Mouse (Mus musculus) neutrophil, adult 5-6 weeks (primary cell): Measurements from ENCODE around the gene Etnk1. TPM values are rescaled to one million over a fixed set of nuclear protein-coding genes. Genes with fewer than 3 reads are reported as not detected.
"Not testable (repeated sequence)": the region's sequence is repeated elsewhere in the genome, so short reads cannot be mapped to it uniquely, and the experiment has no call there.

Experiments
- ATAC-seq: fragments of 151-379, 151-347 bp; 2 replicates; pipeline ENCODE4 v1.8.0; 2017; ENCODE audit warnings: mild to moderate bottlenecking, moderate TSS enrichment; ENCODE audit not compliant: insufficient number of reproducible peaks, poor library complexity, low FRiP score, severe bottlenecking; ENCODE audit errors: extremely low read depth
- total RNA-seq: library from RNA; stranded (forward); fragments of 200-1000 nt; gene quantifications from 2 replicates; pipeline ENCODE4 v1.2.3, GENCODE M21; 2017

The Etnk1 gene
- total RNA-seq, 1 experiment from 2014 or later = 208 TPM

DNA sequence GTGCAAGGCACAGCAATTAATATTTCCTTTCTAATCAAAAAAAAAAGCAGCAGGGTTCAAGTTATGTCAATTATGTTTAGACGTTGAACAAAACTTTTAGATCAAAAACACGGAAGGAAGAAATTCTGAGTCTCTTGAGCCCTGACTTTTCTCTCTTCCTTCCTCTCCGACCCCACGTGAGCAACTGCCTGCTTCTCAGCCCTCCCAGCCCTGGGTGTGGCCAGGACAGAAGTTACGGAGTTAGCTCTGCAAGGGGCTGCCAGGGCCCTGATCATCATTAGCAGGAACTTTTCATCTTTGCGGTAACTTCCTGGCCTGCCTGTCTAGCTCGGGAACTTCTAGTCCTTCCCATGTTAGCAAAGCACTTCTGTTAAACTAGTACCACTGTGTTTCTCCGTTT is 20.3 kb upstream of the Etnk1 start:
- ATAC-seq = peak; percentile 71

DNA sequence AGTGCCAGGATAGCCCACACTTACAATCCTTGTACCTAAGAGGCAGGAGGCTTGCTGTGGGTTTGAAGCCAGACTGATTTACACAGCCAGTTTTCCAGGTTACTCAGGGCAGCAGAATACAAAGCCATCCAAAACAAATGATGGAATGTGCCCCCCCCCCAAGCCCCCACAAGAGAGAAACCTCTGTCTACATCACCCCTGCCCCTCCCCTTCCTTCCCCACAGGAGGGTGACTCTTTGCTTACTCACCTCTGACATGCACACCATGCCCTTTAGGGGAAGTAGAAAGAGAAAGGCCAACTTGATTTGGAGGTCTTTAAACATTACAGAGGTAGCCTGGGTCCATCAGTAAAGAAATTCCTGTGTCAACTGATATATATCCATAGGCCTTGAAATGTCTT is 18.2 kb upstream of the Etnk1 start:
- ATAC-seq = peak; percentile 38; the same call in 1 of the 2 replicates

DNA sequence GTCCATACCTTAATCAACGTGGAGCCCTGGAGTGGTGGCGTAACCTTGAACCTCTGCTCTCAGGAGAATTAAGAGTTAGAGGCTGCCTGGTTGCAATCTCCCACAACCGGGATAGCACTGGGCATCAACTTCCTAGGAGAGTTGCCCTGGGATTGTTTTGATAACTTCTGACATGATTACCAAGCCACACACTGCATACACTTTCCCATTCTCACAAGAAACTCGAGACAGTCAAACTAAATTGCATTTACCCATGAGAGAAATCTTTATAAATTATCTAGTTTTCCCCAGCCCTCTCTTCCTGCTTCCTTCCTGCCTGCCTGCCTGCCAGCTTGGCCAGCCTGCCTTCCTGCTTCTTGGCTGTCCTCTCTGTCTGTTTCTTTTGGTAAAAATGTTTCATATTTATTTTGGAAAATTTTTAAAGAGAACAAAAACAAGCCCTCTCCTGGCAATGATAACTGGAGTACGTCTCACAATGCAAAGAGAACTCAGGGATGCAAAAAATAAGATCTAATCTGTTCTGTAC is 17.2 kb upstream of the Etnk1 start:
- no peak for ATAC-seq

DNA sequence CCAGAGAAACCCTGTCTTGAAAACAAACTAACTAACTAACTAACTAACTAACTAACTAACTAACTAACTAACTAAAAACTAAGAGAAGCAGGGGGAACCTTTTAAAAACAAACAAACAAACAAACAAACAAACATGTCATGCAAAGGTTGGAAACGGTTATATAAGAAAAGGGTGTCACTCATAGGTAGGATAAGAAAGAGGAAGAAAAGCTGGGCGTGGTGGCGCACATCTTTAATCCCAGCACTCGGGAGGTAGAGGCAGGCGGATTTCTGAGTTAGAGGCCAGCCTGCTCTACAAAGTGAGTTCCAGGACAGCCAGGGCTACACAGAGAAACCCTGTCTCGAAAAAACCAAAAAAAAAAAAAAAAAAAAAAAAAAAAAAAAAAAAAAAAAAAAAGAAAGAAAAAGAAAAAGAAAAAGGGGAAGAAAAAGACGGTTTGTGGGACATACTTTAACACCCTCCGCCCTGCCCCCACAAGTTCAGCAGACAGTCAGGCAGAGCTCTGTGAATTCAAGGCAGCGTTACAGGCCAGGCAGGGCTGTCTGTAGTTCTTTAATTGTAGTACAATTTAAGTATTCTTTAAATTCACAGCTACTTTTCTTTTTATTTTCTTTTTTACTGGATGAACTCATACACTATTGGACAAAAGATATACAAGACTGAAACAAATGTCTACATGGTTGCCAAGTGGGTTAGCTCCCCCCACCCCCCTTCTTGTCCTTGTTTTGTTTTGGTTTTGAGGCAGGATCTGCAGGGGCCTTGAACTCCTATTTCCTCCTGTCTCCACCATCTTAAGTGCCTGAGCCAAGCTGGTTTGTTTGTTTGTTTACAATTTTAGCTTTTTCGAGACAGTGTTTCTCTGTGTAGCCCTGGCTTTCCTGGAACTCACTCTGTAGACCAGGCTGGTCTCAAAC is 15.7 kb upstream of the Etnk1 start:
- ATAC-seq = not testable (repeated sequence)

DNA sequence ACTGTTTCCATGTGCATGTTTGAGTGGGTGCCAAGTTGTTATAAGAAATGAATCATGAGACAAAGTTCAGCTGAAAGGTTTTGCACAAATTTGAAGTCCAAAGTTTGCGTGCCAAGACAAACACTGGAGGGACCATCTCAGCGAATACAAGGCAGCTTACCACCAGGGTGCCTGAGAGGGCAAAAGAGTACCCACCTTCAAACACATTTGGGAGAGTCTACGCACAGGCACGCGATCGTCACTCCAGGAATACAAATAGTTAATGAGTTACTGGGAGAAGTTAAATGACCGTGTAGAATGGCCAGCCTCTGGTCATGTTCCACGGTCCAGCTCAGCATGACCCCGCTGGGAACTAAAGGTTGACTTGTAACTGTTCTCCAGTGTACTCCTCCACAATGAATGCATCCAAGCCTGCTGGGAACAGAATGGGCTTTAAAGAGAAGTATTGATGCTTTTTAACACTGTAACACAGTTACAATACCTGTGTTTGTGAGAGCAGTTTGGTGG is 14.6 kb upstream of the Etnk1 start:
- no peak for ATAC-seq

DNA sequence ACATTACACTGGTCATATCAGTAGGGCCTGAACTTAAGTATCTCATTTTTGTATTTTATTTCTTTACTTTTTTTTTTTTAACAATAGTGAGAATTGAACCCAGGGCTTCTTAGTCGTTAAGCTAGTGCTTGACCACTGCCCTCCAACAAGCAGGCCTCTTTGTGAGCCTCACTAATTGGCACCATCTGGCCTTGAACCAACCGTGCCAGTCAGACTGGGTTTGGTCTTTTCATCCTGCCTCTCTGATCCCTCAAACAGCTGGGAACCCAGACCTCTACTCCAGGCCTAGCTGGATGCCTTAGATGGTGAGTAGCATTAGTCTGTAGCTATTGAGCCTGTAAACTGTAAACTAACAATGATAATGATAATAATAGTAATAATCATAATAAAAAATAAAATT is 13.9 kb upstream of the Etnk1 start:
- ATAC-seq = no peak

DNA sequence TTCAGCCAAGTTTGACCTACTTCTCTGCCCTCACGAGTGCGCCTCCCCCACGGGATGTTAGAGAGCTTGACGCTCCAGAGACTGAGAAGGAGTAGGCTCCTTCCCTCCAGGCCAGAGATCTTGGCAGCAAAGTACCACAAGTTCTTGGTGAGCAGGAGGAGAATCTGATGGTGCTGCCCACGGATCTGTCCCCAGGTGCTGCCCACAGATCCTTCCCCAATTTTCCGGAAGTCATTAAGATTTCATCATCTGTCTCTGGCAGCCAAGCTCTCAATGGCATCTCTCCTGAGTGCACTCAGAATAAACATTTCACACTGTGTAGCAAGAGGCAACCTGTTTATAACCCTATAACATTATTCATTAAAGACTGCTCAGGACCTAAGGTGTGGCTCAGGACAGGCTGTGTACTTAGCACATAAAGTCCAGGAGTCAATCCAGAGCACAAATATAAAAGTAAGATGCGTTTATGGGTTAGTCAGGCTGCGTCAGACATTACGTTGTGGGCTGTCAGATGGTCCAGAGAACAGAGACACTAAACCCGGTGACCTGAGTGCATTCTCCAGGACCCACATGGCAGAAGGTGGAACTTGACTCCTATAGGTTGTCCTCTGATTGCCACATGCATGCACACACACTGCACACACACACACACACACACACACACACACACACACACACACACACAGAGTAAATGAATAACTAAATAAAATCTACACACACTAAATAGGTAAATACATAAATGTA is 13.1 kb upstream of the Etnk1 start:
- peak; percentile 80 for ATAC-seq

DNA sequence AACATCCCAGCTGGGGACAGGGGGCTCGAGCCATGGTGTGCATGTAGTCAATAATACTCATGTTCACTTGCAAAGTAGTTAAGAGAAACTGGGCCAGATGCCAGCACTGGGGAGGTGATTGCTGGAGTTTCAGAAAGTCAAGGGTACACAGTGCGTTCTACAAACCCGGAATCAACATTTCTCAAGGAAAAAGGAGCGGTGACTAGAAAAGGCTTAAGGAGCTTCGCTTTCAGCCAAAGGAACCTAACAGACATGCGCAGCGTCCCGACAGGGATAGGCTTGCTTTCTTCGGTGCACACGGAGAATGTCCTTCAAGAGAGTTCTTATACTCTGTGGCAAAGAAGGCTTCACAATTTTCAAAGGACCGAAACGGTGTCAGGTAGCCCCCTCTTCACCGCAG is 12.1 kb upstream of the Etnk1 start:
- no peak for ATAC-seq

DNA sequence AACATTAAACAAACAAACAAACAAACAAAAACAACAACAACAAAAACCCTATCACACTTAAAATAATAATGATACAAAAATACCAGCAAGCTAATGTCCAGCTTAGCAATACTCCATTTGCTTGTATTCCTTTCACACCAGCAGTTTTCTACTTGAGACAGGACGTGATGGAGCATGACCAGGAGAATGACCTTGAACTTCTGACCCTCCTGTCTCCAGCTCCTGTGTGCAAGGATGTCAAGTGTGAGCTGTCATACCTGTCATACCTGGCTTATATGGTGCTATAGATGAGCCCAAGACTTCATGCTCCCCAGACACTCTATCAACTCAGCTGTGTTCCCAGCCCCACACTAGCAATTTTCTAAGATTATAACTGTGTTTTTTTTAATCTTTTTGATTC is 11.0 kb upstream of the Etnk1 start:
- ATAC-seq = no peak

DNA sequence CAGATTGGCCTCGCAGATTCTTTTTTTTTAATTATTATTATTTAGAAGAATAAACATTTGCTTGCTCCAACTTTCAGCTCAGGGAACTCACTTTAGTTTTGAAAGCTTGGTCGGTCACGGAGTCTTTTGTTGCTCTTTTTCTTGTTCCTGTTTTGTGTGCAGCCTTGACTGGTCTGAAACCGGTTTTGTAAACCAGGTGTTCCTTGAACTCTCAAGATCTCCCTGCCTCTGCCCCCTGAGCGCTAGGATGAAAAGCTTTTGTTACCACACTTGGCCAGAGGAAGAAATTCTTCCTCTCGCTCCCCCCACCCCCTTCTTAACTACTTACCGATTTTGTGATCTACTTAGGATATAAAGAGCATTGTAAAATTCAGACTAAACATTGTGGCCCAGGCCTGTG is 10.3 kb upstream of the Etnk1 start:
- ATAC-seq = 0 out of 2 replicates have a peak, but pooled peaks have one; percentile 41

DNA sequence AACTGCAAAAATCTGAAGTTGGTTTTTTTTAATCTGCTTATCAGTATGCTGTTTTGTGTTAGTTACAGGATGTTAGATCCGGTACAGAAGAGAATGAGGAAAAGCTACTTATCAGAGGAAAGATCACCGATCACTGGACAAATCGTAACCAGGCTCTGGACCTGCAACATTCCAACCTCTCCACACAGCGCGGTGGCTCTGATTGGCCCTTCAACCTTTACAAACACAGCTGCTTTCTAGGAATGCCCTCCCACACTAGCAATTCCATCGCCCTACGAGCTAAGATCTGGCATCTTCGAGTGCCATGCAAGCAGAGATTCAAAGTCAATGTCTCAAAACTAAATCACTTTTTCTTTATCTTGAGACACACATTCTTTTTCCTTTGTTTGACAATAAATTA is 9.6 kb upstream of the Etnk1 start:
- no peak for ATAC-seq

DNA sequence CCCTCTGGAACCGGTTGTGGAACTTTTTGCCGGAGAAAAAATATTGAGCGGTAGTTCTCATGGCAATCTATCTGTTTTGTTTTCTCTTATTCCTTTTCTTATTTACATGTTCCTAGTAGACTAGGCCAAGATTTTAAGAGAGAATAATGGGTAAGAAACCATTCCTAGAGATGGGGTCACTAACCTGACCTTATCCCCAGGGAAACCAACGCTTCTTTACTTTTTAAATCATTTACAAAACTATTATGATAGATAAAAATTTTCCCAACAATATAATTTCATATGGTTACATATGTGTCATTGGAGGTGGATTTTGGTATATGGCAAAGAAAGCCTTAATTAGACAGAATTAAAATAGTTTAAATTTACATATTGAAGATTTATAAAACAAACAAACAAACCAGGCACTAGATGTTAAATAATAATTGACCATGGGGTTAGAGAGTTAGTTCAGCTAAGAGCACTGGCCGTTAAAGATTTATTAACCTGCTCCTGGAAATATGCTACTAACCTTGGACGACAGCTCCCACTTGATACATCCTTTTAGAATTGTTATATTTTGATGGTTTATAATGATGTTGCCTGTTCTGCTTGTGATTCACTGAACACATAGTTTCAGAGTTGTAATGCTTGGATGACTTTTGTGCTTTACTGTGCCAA is 6.3 kb upstream of the Etnk1 start:
- ATAC-seq = no peak

DNA sequence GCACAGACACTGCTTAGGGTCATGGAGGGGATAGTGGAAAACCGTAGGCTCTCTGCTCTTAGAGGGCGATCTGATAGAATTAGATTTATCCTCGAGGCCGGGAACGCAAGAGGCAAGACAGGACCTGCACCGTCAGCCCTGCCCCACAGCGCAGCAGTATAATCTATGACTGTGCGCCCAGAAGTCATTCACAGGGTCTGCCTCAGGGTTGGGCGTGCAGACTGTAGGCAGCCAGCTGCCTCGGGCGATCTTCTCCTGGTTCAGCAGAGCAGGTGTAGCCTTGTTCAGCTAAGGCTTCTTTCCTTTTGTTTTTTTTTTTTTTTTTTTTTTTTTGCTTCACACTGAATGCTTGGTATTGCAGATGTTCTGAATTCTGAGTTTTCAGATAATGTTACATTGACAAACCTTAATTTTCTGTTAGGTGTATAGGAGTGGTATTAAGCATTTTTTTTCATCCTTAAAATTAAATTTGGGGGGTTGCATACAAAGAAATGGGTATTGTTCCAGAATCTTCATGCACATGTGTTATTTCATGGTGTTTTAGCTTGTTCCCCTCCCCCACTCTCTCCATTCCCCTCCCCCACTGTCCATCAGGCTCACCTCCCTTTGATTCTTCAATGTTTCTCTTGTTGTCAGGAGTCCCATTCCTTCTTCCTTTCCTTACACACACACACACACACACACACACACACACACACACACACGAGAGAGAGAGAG is 4.7 kb upstream of the Etnk1 start:
- ATAC-seq = no peak

DNA sequence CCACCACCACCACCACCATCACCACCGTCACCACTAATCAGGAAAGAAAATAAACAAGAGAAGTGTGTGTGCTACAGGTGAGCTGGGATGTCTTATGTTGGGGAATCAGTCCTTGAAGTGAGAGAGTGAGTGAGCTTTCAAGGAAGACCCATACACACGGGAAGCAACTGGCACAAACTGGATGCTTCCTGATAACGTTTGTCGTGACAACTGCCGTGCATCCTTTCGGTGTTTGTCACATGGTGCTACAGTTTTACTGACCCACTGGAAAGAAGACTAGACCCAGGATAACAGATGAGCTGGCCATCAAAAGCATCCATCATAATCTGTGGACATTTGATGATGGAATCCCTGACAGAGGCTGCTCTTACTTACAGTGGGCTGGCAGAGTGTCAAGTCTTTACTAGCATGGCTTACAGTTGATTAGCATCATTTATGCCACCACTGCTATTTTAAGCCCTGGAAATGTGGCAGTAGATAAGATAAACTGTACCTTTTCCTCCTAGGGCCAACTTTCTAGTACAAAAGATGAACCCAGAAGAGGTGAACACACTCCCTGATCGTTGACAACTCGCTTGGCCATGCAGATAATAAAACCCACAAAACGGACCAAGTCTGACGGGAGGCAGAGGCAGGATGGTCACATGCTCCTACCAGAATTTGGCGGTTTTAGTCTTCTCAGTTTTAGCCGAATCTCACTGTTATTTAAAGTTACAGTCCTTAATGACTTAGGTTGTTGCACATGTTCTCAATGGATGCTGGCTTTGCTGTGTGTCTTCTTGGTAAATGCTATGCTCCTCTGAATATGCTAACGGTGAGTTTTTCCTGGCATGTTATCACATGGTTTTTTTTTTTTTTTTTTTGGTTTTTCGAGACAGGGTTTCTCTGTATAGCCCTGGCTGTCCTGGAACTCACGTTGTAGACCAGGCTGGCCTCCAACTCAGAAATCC is 2.8 kb upstream of the Etnk1 start:
- no peak for ATAC-seq

DNA sequence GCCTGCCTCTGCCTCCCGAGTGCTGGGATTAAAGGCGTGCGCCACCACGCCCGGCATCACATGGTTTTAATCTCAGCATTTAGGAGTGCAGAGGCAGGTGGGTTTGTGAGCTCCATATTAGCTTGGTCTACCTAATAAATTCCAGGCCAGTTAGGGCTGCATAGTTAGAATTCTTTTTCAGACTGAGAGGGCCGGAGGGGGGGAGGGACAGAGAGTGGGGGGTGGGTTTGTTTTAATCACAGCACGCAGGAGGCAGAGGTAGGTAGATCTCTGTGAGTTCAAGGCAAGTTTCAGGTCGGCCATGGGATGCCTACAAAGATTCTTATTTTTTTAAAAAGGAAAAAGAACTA is 2.1 kb upstream of the Etnk1 start:
- no peak for ATAC-seq

DNA sequence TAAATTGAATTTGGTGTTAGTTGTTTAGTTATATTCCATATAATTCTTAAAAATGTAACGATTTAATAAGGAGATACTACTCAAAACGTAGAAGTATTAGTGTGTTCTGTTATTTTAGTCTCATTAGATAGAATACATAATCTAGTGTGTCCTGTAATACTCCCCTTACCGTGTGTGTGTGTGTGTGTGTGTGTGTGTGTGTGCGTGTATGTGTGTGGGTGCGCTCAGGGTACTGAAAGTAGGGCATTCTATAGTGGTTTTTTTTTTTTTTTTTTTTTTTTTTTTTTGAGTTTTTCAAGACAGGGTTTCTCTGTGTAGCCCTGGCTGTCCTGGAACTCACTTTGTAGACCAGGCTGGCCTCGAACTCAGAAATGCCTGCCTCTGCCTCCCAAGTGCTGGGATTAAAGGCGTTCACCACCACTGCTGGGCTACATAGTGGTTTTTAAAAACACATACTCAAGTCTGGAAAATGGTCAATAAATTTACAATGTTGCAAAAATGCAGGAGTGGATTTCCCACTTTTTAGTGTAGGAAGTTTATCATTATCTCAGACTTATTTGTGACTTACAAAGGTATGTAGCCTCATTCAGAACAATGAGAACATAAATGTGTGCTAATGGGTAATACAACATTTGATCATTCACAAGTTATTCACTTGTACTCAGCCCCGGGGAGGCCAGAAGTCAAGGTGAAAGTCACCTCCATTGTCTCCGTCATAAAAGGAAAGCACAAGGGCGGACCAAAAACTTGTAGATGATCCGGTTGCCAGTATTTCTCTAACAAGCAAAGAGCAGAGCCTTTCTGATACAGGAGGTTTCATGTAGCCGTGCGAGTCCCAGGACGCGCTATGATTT is 1.4 kb upstream of the Etnk1 start:
- no peak for ATAC-seq

DNA sequence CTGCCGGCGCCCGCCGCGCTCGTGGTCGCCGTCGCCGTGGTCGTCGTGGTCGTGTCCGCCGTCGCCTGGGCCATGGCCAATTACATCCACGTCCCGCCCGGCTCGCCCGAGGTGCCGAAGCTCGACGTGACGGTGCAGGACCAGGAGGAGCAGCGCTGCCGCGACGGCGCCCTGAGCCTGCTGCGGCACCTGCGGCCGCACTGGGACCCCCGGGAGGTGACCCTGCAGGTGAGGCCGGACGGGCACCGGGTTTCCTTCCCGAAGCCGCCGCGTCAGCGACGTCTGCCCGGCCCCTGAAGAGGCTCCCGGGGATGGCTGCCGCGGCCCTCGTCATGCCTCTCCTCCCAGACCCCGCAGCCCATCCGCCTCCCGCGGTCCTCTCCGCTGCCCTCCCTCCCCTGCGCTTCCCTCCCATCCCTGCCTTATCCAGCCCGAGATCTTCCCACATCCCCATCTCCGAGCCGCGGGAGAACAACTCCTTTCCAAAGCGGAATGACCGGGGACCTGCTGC is 443 bp downstream of the Etnk1 start:
- ATAC-seq = no peak
